Mouse (Mus musculus) limb, embryonic 11.5 days (tissue): Measurements from ENCODE around the gene Trabd2b. TPM values are rescaled to one million over a fixed set of nuclear protein-coding genes. Genes with fewer than 3 reads are reported as not detected.
A peak's percentile ranks its signal among the peaks of the same experiment; 100 is the strongest.

Source experiments
- ATAC-seq: fragments of 200-750 bp; cut with Nextera tagmentation; 2 replicates; pipeline ENCODE4 v1.8.0; 2017; ENCODE audit warnings: low read depth; ENCODE audit not compliant: insufficient number of reproducible peaks, low FRiP score, low TSS enrichment
- DNase-seq: peaks from one replicate; pipeline ENCODE4 v3.0.0-alpha.2; 2015; ENCODE audit warnings: low spot score
- H3K27ac ChIP-seq: fragments of 300-500 bp; sonication (generic); replicated peaks from 2 replicates; pipeline ENCODE4 v1.5.1; 2014; ENCODE audit warnings: low read depth, mild to moderate bottlenecking, low read length
- H3K27me3 ChIP-seq: fragments of 300-500 bp; sonication (generic); 2 replicates; pipeline ENCODE4 v1.6.1; 2014; ENCODE audit warnings: mild to moderate bottlenecking, low read length, mixed read lengths; ENCODE audit not compliant: control insufficient read depth, insufficient read depth
- H3K36me3 ChIP-seq: fragments of 300-500 bp; sonication (generic); 2 replicates; pipeline ENCODE4 v1.6.1; 2014; ENCODE audit warnings: mild to moderate bottlenecking, low read length, moderate library complexity, mixed read lengths; ENCODE audit not compliant: control insufficient read depth, insufficient read depth
- H3K4me1 ChIP-seq: fragments of 300-500 bp; sonication (generic); 2 replicates; pipeline ENCODE4 v1.6.1; 2014; ENCODE audit warnings: low read length, mixed read lengths; ENCODE audit not compliant: control insufficient read depth, insufficient read depth
- H3K4me2 ChIP-seq: fragments of 300-500 bp; sonication (generic); 2 replicates; pipeline ENCODE4 v1.6.1; 2014; ENCODE audit warnings: low read depth, mild to moderate bottlenecking, moderate library complexity; ENCODE audit not compliant: severe bottlenecking
- H3K4me3 ChIP-seq: fragments of 300-500 bp; sonication (generic); 2 replicates; pipeline ENCODE4 v1.5.1; 2014; ENCODE audit warnings: low read depth, low read length
- H3K9ac ChIP-seq: fragments of 300-500 bp; sonication (generic); 2 replicates; pipeline ENCODE4 v1.6.1; 2014; ENCODE audit warnings: mild to moderate bottlenecking, low read length
- H3K9me3 ChIP-seq: fragments of 300-500 bp; sonication (generic); 2 replicates; pipeline ENCODE4 v1.6.1; 2016; ENCODE audit warnings: low read length; ENCODE audit not compliant: control insufficient read depth
- WGBS: fragments of 180-500 bp; shearing (Covaris S2); extraction: QIAGEN DNeasy Blood & Tissue Kit; methylation state at CpG from one replicate; pipeline ENCODE4 v1.1.7; 2014; 5-methylcytosine and 5-hydroxymethylcytosine counted together
- polyA plus RNA-seq: library from polyadenylated mRNA; unstranded; fragments of >200 nt; fragmentation: Nextera tagmentation; extraction: Ambion mirVana; gene quantifications from 2 replicates; pipeline ENCODE4 v1.2.1, GENCODE M21; 2014

Trabd2b gene
- polyA plus RNA-seq, 1 experiment from 2014 or later: 0.33 TPM

DNA sequence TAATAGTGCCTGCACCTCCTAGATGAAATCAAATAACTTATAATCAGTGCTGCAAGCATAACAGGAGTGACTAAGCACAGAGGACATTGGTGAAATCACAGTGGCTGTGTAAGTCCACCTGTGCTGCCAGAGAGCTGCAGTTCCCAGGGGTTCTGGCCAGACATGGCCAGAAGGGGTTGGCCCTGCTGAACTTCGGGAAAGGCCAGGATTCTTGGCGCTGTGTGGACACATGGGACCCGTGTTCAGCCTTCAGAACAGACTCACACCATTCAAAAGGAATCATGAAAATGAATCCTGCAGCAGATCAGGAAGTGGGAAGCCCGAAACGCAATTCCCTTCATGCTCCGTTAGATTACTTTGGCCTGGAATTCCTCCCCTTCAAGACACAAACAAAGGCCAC lies 125.1 kb downstream of the Trabd2b start:
- 87% methylated on average over 6 of the region's 6 CpGs for WGBS

DNA sequence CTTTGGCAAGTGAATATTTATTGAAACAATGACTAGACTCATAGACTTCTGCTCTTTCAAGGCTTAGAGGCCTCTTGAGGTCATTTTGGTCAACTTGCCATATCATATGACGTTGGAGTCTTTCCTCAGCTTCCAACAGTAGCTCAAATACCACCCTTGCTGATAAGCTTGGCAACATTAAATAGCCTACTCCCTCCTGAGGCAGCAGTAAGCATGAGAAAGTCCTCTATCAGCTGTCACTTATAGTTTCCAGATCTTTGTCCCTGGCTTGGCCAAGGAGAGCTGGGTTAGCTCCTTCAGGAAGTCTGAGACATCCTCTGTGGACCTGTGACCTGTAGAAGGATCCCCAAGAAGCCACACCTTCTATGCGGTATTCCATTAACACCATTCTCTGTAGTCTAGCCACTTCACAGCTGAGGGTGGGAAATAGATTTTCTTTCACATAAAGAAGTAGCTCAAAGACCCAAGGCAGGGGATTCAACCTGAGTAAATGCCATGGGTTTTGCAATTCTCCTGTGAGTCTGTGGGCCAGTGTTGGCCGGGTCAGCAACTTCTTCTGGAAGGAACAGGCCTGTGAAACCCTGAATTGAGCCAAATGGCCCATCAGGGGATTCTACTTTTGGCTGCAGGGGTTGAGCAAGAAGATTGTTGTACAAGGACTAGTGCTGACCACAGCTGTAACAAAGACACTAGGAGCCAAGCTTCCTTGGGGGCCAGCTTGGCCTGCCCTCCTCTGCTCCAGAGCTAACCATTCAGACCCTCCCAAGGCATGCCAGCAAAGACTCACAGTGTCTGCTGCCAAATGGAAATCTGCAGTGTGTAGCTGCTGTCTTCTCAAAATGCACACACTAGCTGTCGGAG lies 127.6 kb downstream of the Trabd2b start:
- DNase-seq: no peak
- WGBS: 81% methylated on average over 4 of the region's 4 CpGs
- H3K36me3 ChIP-seq: no peaks in the 10 kb centered on the region

More for the DNA sequence above, 125.1 kb downstream of the Trabd2b start:
- H3K36me3 ChIP-seq: no peaks in the 10 kb centered on the region
- no peak overlapping the region for H3K4me2 ChIP-seq
- peaks cover 20% of the 10 kb centered on the region for H3K27me3 ChIP-seq
- no peaks in the 10 kb centered on the region for H3K4me1 ChIP-seq
- DNase-seq (no peak), ATAC-seq (no peak)
- no peak overlapping the region for H3K9ac ChIP-seq
- no peaks in the 10 kb centered on the region for H3K9me3 ChIP-seq
- H3K27ac ChIP-seq: no peak overlapping the region
- H3K4me3 ChIP-seq: no peak overlapping the region

DNA sequence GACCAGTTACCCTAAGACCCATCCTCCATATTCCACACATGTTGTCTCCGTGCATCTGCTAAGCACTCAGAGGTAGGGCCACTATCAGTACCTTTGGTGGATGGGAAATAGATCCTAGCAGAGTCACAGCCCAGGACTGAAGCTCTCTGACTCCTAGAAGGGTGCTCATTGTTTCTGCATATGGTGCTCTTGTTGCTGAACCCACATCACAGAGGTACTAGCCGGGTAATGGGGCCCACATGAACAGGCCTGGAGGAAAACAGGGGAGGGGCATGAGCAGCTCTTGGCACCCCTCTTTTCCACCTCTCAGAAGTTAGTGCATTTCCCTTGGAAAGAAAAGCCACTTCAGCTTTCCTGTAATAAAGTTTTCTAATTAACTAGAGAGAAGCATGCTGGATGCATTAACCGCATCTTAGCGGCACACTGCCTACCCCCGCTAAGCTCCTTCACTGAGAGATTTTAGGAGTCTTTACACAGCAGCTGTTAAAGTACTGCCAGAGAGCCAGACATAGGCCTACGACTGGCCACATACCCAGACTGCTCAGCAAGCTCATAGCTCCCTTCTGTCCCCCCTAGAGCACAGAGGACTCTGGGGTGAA lies 131.0 kb downstream of the Trabd2b start:
- Histone ChIP-seq H3K9ac (no peak overlapping the region), H3K36me3 (no peaks in the 10 kb centered on the region), H3K4me3 (no peak overlapping the region), H3K27ac (0 out of 2 replicates have a peak overlapping the region, but pooled peaks have one; percentile 26), H3K4me1 (0 out of 2 replicates have a peak, but pooled peaks cover 5% of the 10 kb centered on the region), H3K27me3 (peaks cover 25% of the 10 kb centered on the region), H3K4me2 (no peak overlapping the region), H3K9me3 (no peaks in the 10 kb centered on the region)
- ATAC-seq: peak; percentile 77
- DNase-seq: peak; percentile 46
- 25% methylated on average over 6 of the region's 6 CpGs for WGBS

More for the DNA sequence above, 127.6 kb downstream of the Trabd2b start:
- H3K4me1 ChIP-seq: no peaks in the 10 kb centered on the region
- H3K4me3 ChIP-seq: no peak overlapping the region
- no peaks in the 10 kb centered on the region for H3K9me3 ChIP-seq
- peaks cover 20% of the 10 kb centered on the region for H3K27me3 ChIP-seq
- no peak for ATAC-seq
- H3K9ac ChIP-seq: no peak overlapping the region
- no peak overlapping the region for H3K27ac ChIP-seq
- no peak overlapping the region for H3K4me2 ChIP-seq

DNA sequence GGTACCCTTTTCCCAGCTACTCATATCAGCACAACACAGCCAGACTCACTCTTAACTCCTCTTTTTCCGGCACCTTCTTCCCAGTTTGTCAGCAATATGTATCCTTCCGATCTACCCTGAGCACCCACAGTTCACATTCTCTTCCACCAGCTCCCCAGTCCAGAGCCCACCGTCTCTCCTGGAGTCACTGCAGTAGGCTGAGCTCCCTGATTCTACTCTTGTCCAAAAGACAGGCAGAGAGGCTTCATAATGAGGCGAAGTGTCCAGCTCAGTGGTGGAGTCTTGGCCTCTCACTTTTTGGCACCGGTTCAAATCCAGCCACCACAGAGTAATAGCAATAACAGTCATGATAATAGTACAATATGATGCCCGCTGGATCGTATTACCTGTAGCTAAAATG lies 133.5 kb downstream of the Trabd2b start:
- no peak for ATAC-seq
- H3K4me1 ChIP-seq: 0 out of 2 replicates have a peak, but pooled peaks cover 5% of the 10 kb centered on the region
- no peak for DNase-seq
- no peaks in the 10 kb centered on the region for H3K9me3 ChIP-seq
- no peak overlapping the region for H3K4me3 ChIP-seq
- no peaks in the 10 kb centered on the region for H3K36me3 ChIP-seq
- WGBS: 87% methylated on average over 7 of the region's 7 CpGs
- H3K4me2 ChIP-seq: no peak overlapping the region
- H3K27ac ChIP-seq: no peak overlapping the region
- no peak overlapping the region for H3K9ac ChIP-seq
- peaks cover 35% of the 10 kb centered on the region for H3K27me3 ChIP-seq

DNA sequence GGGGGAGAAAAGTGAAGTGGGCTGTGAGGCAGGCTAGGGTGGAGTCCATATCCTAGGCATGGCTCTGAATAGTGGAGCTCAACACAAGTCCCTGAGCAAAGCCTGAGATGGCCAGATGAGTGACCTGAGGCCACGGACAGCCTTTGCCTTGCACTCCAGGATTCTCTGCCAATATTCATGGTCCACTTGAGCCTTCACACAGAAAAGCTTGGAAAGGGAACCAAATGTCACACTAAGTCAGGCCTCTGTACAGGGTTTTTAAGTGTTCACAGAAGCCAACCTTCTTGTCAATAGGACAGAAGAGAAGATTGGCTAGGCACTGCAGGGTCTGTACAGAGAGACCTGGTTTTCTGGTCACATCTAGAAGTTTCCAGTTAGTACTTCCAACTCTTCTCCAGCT lies 134.7 kb downstream of the Trabd2b start:
- Histone ChIP-seq H3K4me1 (0 out of 2 replicates have a peak, but pooled peaks cover 5% of the 10 kb centered on the region), H3K36me3 (no peaks in the 10 kb centered on the region), H3K27me3 (peaks cover 38% of the 10 kb centered on the region), H3K9ac (no peak overlapping the region), H3K27ac (no peak overlapping the region), H3K4me3 (no peak overlapping the region), H3K4me2 (no peak overlapping the region), H3K9me3 (no peaks in the 10 kb centered on the region)
- 96% methylated on average over 1 of the region's 1 CpGs for WGBS
- no peak for DNase-seq
- no peak for ATAC-seq

DNA sequence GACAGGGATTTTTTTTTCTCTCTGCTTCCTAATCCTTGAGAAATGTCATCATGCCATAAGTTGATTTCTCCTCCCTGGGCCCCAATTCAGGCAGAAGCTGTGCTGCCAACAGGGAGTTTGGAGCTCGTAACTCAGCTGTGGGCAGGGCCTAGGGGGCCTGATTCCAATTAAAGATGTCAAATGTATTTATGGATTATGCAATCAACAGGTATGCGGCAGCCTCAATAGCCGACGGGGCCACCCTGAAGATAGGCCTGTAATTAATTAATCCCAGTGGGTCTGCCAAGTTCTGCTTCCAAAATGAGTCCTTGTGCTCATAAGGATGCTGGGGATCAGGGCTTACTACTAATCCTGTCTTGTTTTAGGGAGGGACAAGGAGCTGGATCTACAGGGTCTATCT lies 135.6 kb downstream of the Trabd2b start:
- ATAC-seq (no peak), DNase-seq (no peak)
- no peaks in the 10 kb centered on the region for H3K9me3 ChIP-seq
- no peak overlapping the region for H3K9ac ChIP-seq
- H3K4me2 ChIP-seq: no peak overlapping the region
- H3K4me3 ChIP-seq: no peak overlapping the region
- H3K4me1 ChIP-seq: 0 out of 2 replicates have a peak, but pooled peaks cover 5% of the 10 kb centered on the region
- H3K27me3 ChIP-seq: peaks cover 38% of the 10 kb centered on the region
- H3K27ac ChIP-seq: no peak overlapping the region
- H3K36me3 ChIP-seq: no peaks in the 10 kb centered on the region
- WGBS: 13% methylated on average over 4 of the region's 4 CpGs

DNA sequence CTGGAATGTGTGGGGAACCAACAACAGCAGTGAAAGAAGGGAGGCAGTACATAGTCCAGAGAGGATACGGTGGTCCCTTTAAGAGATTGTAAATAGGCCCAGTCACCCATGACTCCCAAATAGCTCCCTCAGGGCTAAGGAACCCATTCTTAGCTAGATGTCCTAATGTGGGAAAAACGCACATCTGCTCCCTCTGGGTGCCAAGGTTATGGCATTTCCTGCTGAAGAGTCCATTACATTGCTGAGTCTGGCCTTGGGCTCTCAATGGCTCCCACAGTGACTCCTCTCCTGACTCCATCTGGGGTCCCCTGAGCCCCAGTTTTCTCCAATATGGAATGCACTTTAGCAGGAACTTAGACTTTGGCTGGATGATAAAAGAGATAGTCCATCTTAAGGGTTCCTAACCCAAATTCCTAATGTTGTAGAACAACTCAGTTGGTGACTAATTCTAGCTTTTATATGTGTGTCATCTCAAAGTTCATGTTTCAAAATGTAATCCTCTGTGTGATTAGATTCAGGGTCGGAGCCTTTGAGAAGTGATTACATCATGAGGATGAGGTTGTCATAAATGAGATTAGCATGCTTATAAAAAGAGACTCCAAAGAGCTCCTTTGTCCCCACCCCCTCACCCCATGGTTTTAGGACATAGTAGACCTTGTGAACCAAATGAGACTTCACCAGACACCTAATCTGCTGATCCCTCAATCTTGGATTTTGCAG lies 139.1 kb downstream of the Trabd2b start:
- ATAC-seq (no peak), DNase-seq (no peak)
- Histone ChIP-seq H3K9ac (no peak overlapping the region), H3K27ac (no peak overlapping the region), H3K4me3 (no peak overlapping the region), H3K27me3 (peaks cover 53% of the 10 kb centered on the region), H3K4me1 (peaks cover 9% of the 10 kb centered on the region; the same call in 1 of the 2 replicates), H3K9me3 (no peaks in the 10 kb centered on the region), H3K36me3 (no peaks in the 10 kb centered on the region), H3K4me2 (no peak overlapping the region)
- WGBS: 81% methylated on average over 3 of the region's 3 CpGs
